Mouse (Mus musculus) limb, embryonic 10.5 days (tissue): Measurements from ENCODE around the gene Ceacam9. TPM values are rescaled to one million over a fixed set of nuclear protein-coding genes. Genes with fewer than 3 reads are reported as not detected.

Experiments used
- DNase-seq: peaks from one replicate; pipeline ENCODE4 v3.0.0-alpha.2; 2017; ENCODE audit warnings: low spot score
- H3K27ac ChIP-seq: fragments of 300-500 bp; sonication (generic); 2 replicates; pipeline ENCODE4 v1.5.1; 2016; ENCODE audit warnings: mild to moderate bottlenecking
- H3K27me3 ChIP-seq: fragments of 300-500 bp; sonication (generic); 2 replicates; pipeline ENCODE4 v1.6.1; 2016; ENCODE audit warnings: low read depth, mild to moderate bottlenecking; ENCODE audit not compliant: poor library complexity, severe bottlenecking
- H3K36me3 ChIP-seq: fragments of 300-500 bp; sonication (generic); 2 replicates; pipeline ENCODE4 v1.6.1; 2016; ENCODE audit warnings: mild to moderate bottlenecking, moderate library complexity
- H3K4me1 ChIP-seq: fragments of 300-500 bp; sonication (generic); 2 replicates; pipeline ENCODE4 v1.6.1; 2016
- H3K4me3 ChIP-seq: fragments of 300-500 bp; sonication (generic); 2 replicates; pipeline ENCODE4 v1.5.1; 2016; ENCODE audit warnings: mild to moderate bottlenecking, moderate library complexity
- H3K9me3 ChIP-seq: fragments of 300-500 bp; sonication (generic); replicated peaks from 2 replicates; pipeline ENCODE4 v1.6.1; 2016; ENCODE audit warnings: mild to moderate bottlenecking
- WGBS: fragments of 180-500 bp; shearing (Covaris S2); methylation state at CpG from one replicate; pipeline ENCODE4 v1.1.7; 2016; 5-methylcytosine and 5-hydroxymethylcytosine counted together
- polyA plus RNA-seq: library from polyadenylated mRNA; unstranded; fragments of >200 nt; fragmentation: Nextera tagmentation; extraction: Ambion mirVana; gene quantifications from 2 replicates; pipeline ENCODE4 v1.2.1, GENCODE M21; 2016

Gene Ceacam9
- polyA plus RNA-seq, 1 experiment from 2014 or later = not detected

- H3K4me1 ChIP-seq = no peaks in the 10 kb centered on the region
- no peak overlapping the region for H3K27ac ChIP-seq
- peaks cover 31% of the 10 kb centered on the region for H3K36me3 ChIP-seq
- DNase-seq = no peak
- H3K27me3 ChIP-seq = no peaks in the 10 kb centered on the region
- no peak overlapping the region for H3K4me3 ChIP-seq
- 93% methylated on average over 12 of the region's 12 CpGs for WGBS
- H3K9me3 ChIP-seq = no peaks in the 10 kb centered on the region
These were observed 30.3 kb downstream of the Ceacam9 start for GRCm38 (mm10) chr7:16752016-16752415.

- H3K27me3 ChIP-seq = no peaks in the 10 kb centered on the region
- no peak for DNase-seq
- H3K36me3 ChIP-seq = no peaks in the 10 kb centered on the region
- peaks cover 8% of the 10 kb centered on the region for H3K4me1 ChIP-seq
- no peak overlapping the region for H3K4me3 ChIP-seq
- 62% methylated on average over 17 of the region's 17 CpGs for WGBS
- no peaks in the 10 kb centered on the region for H3K9me3 ChIP-seq
- no peak overlapping the region; the same call in 1 of the 2 replicates for H3K27ac ChIP-seq
These were observed 33.8 kb downstream of the Ceacam9 start for GRCm38 (mm10) chr7:16755362-16756017.

DNA sequence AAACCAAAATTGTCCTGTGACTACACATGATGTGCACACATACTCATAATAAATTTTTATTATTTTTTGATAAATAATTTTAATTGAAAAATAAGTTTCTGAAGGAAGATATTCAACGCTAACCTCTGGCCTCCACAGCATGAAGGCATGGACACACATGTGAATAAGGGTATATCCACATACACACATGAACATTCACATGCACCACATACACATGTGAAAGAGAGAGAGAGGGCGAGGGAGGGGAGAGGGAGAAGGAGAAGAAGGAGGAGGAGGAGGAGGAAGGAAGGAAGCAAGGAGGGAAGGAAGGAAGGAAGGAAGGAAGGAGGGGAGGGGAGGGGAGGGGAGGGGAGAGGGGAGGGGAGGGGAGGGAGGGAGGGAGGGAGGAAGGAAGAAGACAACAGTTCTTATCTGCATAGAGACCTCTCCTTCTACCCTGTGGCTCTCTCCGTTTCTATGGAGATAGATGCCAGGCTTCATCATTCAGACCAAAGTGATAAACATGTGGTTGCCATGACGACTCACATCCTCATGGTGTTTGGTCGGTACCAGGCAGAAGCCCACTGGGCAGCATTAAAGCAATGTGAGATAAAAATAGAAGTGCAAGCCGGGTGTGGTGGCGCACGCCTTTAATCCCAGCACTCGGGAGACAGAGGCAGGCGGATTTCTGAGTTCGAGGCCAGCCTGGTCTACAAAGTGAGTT, 37.3 kb downstream of the Ceacam9 start:
- Histone ChIP-seq H3K36me3 (no peaks in the 10 kb centered on the region), H3K9me3 (no peaks in the 10 kb centered on the region), H3K4me3 (no peak overlapping the region), H3K27ac (no peak overlapping the region), H3K27me3 (no peaks in the 10 kb centered on the region), H3K4me1 (peaks cover 22% of the 10 kb centered on the region)
- DNase-seq = no peak
- 73% methylated on average over 10 of the region's 11 CpGs for WGBS

- Histone ChIP-seq H3K4me3 (no peak overlapping the region), H3K36me3 (no peaks in the 10 kb centered on the region), H3K4me1 (peaks cover 22% of the 10 kb centered on the region), H3K9me3 (no peaks in the 10 kb centered on the region), H3K27ac (no peak overlapping the region), H3K27me3 (no peaks in the 10 kb centered on the region)
- 22% methylated on average over 8 of the region's 8 CpGs for WGBS
- DNase-seq = peak; percentile 55
These were observed 38.6 kb downstream of the Ceacam9 start for GRCm38 (mm10) chr7:16760292-16760691.

- Histone ChIP-seq H3K9me3 (no peaks in the 10 kb centered on the region), H3K4me3 (no peak overlapping the region), H3K27me3 (no peaks in the 10 kb centered on the region), H3K27ac (peak overlapping the region; percentile 77), H3K4me1 (peaks cover 27% of the 10 kb centered on the region), H3K36me3 (no peaks in the 10 kb centered on the region)
- 53% methylated on average over 9 of the region's 10 CpGs for WGBS
- no peak for DNase-seq
These were observed 39.3 kb downstream of the Ceacam9 start for GRCm38 (mm10) chr7:16761005-16761481.

DNA sequence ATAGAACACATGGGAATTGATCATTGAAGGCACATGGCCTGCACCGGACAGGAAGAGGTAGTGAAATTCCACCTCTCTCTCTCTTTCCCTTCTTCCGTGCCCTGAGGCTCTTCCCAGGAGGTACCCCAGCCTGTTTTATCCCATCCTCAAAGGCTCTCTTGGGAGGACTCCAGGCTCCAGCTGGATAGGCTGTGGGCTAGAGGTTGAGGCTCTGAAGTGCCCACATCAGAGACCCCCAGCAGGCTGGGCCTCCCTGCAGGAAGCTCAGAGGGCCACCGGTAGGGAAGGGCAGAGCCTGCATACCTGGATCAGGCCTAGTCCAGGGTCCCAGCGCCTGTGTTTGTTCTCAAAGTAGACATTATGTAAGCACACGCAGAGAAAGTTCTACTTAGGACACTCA, 39.9 kb downstream of the Ceacam9 start:
- no peaks in the 10 kb centered on the region for H3K9me3 ChIP-seq
- H3K27ac ChIP-seq = peak overlapping the region; percentile 77; the same call in 1 of the 2 replicates
- no peak overlapping the region for H3K4me3 ChIP-seq
- peaks cover 33% of the 10 kb centered on the region for H3K4me1 ChIP-seq
- H3K36me3 ChIP-seq = no peaks in the 10 kb centered on the region
- no peak for DNase-seq
- WGBS = 57% methylated on average over 5 of the region's 5 CpGs
- H3K27me3 ChIP-seq = no peaks in the 10 kb centered on the region

- no peak overlapping the region for H3K27ac ChIP-seq
- H3K9me3 ChIP-seq = no peaks in the 10 kb centered on the region
- peaks cover 37% of the 10 kb centered on the region for H3K4me1 ChIP-seq
- WGBS = 92% methylated on average over 7 of the region's 7 CpGs
- no peaks in the 10 kb centered on the region for H3K27me3 ChIP-seq
- no peak for DNase-seq
- no peaks in the 10 kb centered on the region for H3K36me3 ChIP-seq
- no peak overlapping the region for H3K4me3 ChIP-seq
These were observed 41.9 kb downstream of the Ceacam9 start for GRCm38 (mm10) chr7:16763463-16764218.

DNA sequence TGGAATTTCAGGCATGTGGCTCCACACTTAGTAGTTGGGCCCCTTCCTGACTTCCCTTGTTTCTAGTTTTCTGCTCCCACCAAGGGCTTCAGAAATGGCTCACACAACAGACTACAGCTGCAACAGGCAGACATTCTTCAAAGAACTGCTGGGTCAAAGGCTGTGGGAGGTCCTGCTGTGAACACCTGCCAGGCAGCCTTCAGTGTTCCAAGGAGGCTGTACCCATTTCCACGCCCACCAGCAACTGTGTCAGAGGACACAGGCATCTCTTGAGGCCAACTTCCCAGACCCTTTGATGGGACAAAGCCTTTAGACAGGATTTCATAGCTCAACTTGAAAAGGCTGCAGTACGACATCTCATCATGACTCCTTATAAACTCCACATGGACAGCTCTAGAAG, 44.7 kb downstream of the Ceacam9 start:
- no peak for DNase-seq
- Histone ChIP-seq H3K4me3 (no peak overlapping the region), H3K9me3 (no peaks in the 10 kb centered on the region), H3K27me3 (no peaks in the 10 kb centered on the region), H3K4me1 (peaks cover 20% of the 10 kb centered on the region), H3K36me3 (no peaks in the 10 kb centered on the region), H3K27ac (0 out of 2 replicates have a peak overlapping the region, but pooled peaks have one; percentile 7)
- 60% methylated on average over 2 of the region's 2 CpGs for WGBS

Other genes with a start within 250 kb of the Ceacam9 start
- gene Npas1, start 244.2 kb upstream of the Ceacam9 start, polyA plus RNA-seq = 0.60 and 0.69 TPM in 2 replicates
- 32.4 and 35.1 TPM in 2 replicates for gene Arhgap35, start 106.9 kb upstream of the Ceacam9 start, polyA plus RNA-seq
- not detected in 2 replicates for gene Ceacam15, start 46.2 kb upstream of the Ceacam9 start, polyA plus RNA-seq
- gene Ap2s1, start 16.5 kb downstream of the Ceacam9 start, polyA plus RNA-seq = 250 and 252 TPM in 2 replicates
- 48.3 and 48.7 TPM in 2 replicates for gene Slc1a5, start 59.4 kb downstream of the Ceacam9 start, polyA plus RNA-seq
- 130 and 145 TPM in 2 replicates for gene Strn4, start 94.0 kb downstream of the Ceacam9 start, polyA plus RNA-seq
- gene Fkrp, start 94.8 kb downstream of the Ceacam9 start, polyA plus RNA-seq = 27.2 and 33.1 TPM in 2 replicates
- 15.0 and 15.6 TPM in 2 replicates for gene Prkd2, start 121.0 kb downstream of the Ceacam9 start, polyA plus RNA-seq
- 7.0 and 8.2 TPM in 2 replicates for gene Dact3, start 153.4 kb downstream of the Ceacam9 start, polyA plus RNA-seq
- 15.4 and 18.5 TPM in 2 replicates for gene Gng8, start 169.9 kb downstream of the Ceacam9 start, polyA plus RNA-seq
- 0.18 and 0.43 TPM in 2 replicates for gene Ptgir, start 184.6 kb downstream of the Ceacam9 start, polyA plus RNA-seq
- gene Calm3, start 202.2 kb downstream of the Ceacam9 start, polyA plus RNA-seq = 127 and 134 TPM in 2 replicates
- 2.6 and 5.7 TPM in 2 replicates for gene Pnmal2, start 222.8 kb downstream of the Ceacam9 start, polyA plus RNA-seq
- gene Pnmal1, start 237.8 kb downstream of the Ceacam9 start, polyA plus RNA-seq = 0.79 and 1.5 TPM in 2 replicates